Mouse (Mus musculus) effector memory CD4-positive, alpha-beta T cell, adult 7 months (primary cell): ENCODE results near the gene Tmem274. TPM values are rescaled to one million over a fixed set of nuclear protein-coding genes. Genes with fewer than 3 reads are reported as not detected.

ENCODE experiments used
- polyA plus RNA-seq: library from polyadenylated mRNA; unstranded; fragments of 100-300 nt; shearing (Covaris generic); gene quantifications from one replicate; pipeline ENCODE4 v1.2.1, GENCODE M21; 2017

Tmem274 gene
- polyA plus RNA-seq: not detected

DNA sequence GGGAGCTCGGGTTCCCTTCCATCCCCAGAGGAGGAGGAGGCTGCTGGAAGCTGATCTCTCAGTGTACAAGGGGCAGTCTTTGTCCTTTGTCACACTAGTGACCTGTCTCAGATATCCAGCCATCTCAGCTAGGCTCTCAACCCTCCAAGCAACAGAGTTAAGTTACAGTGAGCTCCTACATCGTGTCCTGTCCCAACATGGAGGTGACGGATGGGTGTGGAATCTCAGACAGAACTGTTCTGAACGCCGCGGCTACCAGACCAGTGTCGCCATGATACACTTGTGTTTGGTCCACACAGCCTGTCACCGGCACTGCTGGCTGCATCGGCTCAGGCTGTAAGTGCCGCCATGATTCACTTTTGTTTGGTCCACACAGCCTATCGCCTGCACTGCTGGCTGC is at the start of gene Tmem274:
Gene Tmem274 (plus strand): TSS at position 301 of the 400 bp plus-strand sequence.

GRCm38 (mm10) chr4:149454879-149455278 is 22.3 kb upstream of the Tmem274 start, which contains the start of gene Rbp7:
Rbp7 (minus strand) TSS chr4:149454978.

GRCm38 (mm10) chr4:149485053-149485824 is 8.1 kb downstream of the Tmem274 start, which contains the start of the genes Nmnat1 and Lzic:
Nmnat1 (minus strand) TSS chr4:149485202.
Lzic (plus strand) TSS chr4:149485229.

DNA sequence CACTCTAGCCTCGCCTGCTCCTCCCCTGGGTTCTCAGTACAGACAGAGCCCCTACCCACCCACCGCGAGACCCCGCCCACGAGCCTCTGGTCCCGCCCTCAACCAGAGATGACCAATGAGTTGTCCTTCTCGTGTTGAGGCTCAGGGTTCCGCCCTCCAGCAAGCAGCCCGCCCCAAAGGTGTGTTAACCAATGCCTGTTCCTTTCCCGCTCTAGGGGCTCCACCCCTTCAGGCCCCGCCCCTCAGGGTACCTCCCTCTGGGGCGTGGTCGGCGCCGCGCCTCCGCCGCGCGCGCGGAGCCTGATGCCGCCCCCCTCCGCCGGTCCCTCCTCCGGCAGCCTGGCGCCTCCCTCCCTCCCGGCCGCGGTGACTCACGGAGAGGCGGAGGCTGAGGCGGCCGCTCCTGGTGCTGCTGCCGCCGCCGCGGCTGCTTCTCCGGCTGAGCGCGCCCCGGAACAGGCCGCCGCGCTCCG is 40.7 kb downstream of the Tmem274 start, which contains the start of gene Ctnnbip1:
Gene Ctnnbip1 (plus strand): TSS at position 369 of the 473 bp plus-strand sequence.

Other genes starting within 250 kb of the Tmem274 start
- gene Kif1b, start 169.7 kb upstream of the Tmem274 start, polyA plus RNA-seq: 46.3 TPM
- 33.5 TPM for gene Ube4b, start 50.6 kb upstream of the Tmem274 start, polyA plus RNA-seq
- not detected for gene Rbp7, start 22.4 kb upstream of the Tmem274 start, polyA plus RNA-seq
- 4.8 TPM for gene Nmnat1, start 7.8 kb downstream of the Tmem274 start, polyA plus RNA-seq
- gene Lzic, start 7.9 kb downstream of the Tmem274 start, polyA plus RNA-seq: 20.3 TPM
- 3.5 TPM for gene Ctnnbip1, start 40.9 kb downstream of the Tmem274 start, polyA plus RNA-seq
- 26.5 TPM for gene Clstn1, start 109.1 kb downstream of the Tmem274 start, polyA plus RNA-seq
- gene Pik3cd, start 225.2 kb downstream of the Tmem274 start, polyA plus RNA-seq: 287 TPM